Mouse (Mus musculus): Measurements from ENCODE around the gene Kntc1. TPM values are rescaled to one million over a fixed set of nuclear protein-coding genes. Genes with fewer than 3 reads are reported as not detected.
"Not testable (repeated sequence)": the region's sequence is repeated elsewhere in the genome, so short reads cannot be mapped to it uniquely, and the experiment has no call there.

Gene Kntc1
- polyA plus RNA-seq, 1 experiment from 2014 or later: 30.4 TPM

GRCm38 (mm10) chr5:123747604-123748003 is 1.9 kb upstream of the Kntc1 start:
- Histone ChIP-seq H3K27ac (no peak overlapping the region), H3K36me3 (peaks cover 21% of the 10 kb centered on the region), H3K4me1 (peaks cover 28% of the 10 kb centered on the region), H3K4me2 (replicated peaks) (peak overlapping the region; percentile 58), H3K4me3 (peak overlapping the region; percentile 72), H3K27me3 (no peaks in the 10 kb centered on the region), H3K9me3 (replicated peaks) (no peaks in the 10 kb centered on the region), H3K9ac (peak overlapping the region; percentile 77)
- 40% methylated on average over 7 of the region's 7 CpGs for WGBS
- ATAC-seq (ENCODE audit: low FRiP score): no peak

DNA sequence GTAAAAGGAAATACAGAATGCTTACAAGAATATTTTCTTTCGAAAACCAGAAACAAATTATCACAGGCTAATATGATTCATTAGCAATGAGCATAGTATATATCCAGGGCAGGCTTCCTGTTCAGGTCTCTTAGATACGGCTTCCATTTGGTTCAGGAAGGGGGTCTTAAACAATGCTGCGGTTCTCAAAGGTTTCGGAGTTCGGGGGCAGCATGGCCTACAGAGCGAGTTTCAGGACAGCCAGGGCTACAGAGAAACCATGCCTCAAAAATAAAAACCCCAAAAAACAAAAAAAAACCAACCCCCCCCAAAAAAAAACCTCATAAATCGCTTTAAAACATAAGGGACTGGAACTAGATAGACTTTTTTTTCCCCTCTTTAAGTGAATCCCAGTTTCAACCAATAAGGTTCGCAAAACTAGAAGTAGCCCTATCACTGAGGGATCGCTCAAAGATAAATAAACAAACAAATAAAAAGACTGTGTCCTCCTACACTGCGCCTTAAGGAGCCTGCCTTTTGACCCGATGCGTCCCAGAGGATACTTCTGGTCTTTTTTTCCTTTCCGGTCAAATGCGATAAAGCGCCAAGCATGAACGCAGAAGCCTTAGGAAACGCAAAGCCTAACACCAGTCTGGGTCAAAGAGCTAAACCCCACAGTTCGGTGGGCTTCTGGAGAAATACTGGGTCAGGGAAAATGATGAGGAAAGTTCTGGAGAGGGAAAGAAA is 1.0 kb upstream of the Kntc1 start:
- peaks cover 14% of the 10 kb centered on the region for H3K36me3 ChIP-seq
- under 1% methylated on average over 18 of the region's 18 CpGs for WGBS
- H3K27ac ChIP-seq: peak overlapping the region; percentile 98
- H3K9me3 ChIP-seq (replicated peaks): no peaks in the 10 kb centered on the region
- H3K4me1 ChIP-seq: peaks cover 28% of the 10 kb centered on the region
- H3K4me2 ChIP-seq (replicated peaks): peak overlapping the region; percentile 58
- peak overlapping the region; percentile 72 for H3K4me3 ChIP-seq
- H3K27me3 ChIP-seq: no peaks in the 10 kb centered on the region
- ATAC-seq (ENCODE audit: low FRiP score): no peak; the same call in 1 of the 2 replicates
- H3K9ac ChIP-seq: peak overlapping the region; percentile 77

DNA sequence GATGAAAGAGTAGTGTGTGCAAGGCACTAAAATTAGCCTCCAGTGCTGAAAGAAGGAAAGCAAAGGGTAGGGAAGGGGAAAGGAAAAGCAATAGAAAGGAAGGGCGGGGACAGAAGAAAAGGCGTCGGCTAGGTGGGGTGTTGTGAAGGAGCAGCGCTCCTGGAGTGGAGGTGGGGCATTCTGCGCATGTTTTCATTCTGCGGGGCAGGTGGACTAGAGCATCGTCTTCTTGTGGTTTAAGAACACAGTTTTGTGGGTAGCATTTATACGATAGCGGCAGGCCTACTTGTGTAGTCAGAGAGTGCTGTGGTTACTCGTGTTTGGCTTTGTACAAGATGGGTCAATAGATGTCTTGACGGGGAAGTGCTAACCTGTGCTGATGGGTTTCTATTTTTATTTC is 16.0 kb downstream of the Kntc1 start:
- no peak overlapping the region for H3K27ac ChIP-seq
- ATAC-seq (ENCODE audit: low FRiP score): no peak
- no peaks in the 10 kb centered on the region for H3K27me3 ChIP-seq
- no peak overlapping the region for H3K9ac ChIP-seq
- 97% methylated on average over 11 of the region's 11 CpGs for WGBS
- no peak overlapping the region for H3K4me2 ChIP-seq (replicated peaks)
- H3K9me3 ChIP-seq (replicated peaks): no peaks in the 10 kb centered on the region
- H3K4me3 ChIP-seq: no peak overlapping the region
- peaks cover 29% of the 10 kb centered on the region for H3K36me3 ChIP-seq
- no peaks in the 10 kb centered on the region for H3K4me1 ChIP-seq

GRCm38 (mm10) chr5:123766455-123766854 is 16.9 kb downstream of the Kntc1 start:
- H3K27me3 ChIP-seq; H3K4me3 ChIP-seq; H3K9me3 ChIP-seq (replicated peaks); H3K4me1 ChIP-seq; H3K27ac ChIP-seq; ATAC-seq (ENCODE audit: low FRiP score); H3K4me2 ChIP-seq (replicated peaks); H3K9ac ChIP-seq: not testable (repeated sequence)
- peaks cover 34% of the 10 kb centered on the region for H3K36me3 ChIP-seq
- 93% methylated on average over 11 of the region's 11 CpGs for WGBS

- ATAC-seq (ENCODE audit: low FRiP score): no peak
- Histone ChIP-seq H3K9ac (no peak overlapping the region), H3K4me1 (no peaks in the 10 kb centered on the region), H3K27ac (no peak overlapping the region), H3K4me2 (replicated peaks) (no peak overlapping the region), H3K4me3 (no peak overlapping the region), H3K27me3 (no peaks in the 10 kb centered on the region), H3K36me3 (peaks cover 53% of the 10 kb centered on the region), H3K9me3 (replicated peaks) (no peaks in the 10 kb centered on the region)
- 94% methylated on average over 9 of the region's 9 CpGs for WGBS
These were observed 23.9 kb downstream of the Kntc1 start for GRCm38 (mm10) chr5:123773441-123773840.

GRCm38 (mm10) chr5:123780716-123781115 is 31.2 kb downstream of the Kntc1 start:
- Histone ChIP-seq H3K9ac (no peak overlapping the region), H3K36me3 (peaks cover 69% of the 10 kb centered on the region)
- whole genome bisulfite sequencing: 92% methylated on average over 8 of the region's 8 CpGs

GRCm38 (mm10) chr5:123781864-123782263 is 32.3 kb downstream of the Kntc1 start:
- no peaks in the 10 kb centered on the region for H3K27me3 ChIP-seq
- no peak overlapping the region for H3K9ac ChIP-seq
- ATAC-seq (ENCODE audit: low FRiP score): no peak
- H3K9me3 ChIP-seq (replicated peaks): no peaks in the 10 kb centered on the region
- WGBS: 94% methylated on average over 4 of the region's 4 CpGs
- H3K27ac ChIP-seq: no peak overlapping the region
- H3K4me1 ChIP-seq: no peaks in the 10 kb centered on the region
- H3K36me3 ChIP-seq: peaks cover 76% of the 10 kb centered on the region
- H3K4me3 ChIP-seq: no peak overlapping the region
- H3K4me2 ChIP-seq (replicated peaks): no peak overlapping the region

More at GRCm38 (mm10) chr5:123780716-123781115, 31.2 kb downstream of the Kntc1 start:
- Histone ChIP-seq H3K4me1 (no peaks in the 10 kb centered on the region), H3K27me3 (no peaks in the 10 kb centered on the region), H3K9me3 (replicated peaks) (no peaks in the 10 kb centered on the region), H3K4me3 (no peak overlapping the region), H3K4me2 (replicated peaks) (no peak overlapping the region), H3K27ac (no peak overlapping the region)
- no peak for ATAC-seq (ENCODE audit: low FRiP score)

DNA sequence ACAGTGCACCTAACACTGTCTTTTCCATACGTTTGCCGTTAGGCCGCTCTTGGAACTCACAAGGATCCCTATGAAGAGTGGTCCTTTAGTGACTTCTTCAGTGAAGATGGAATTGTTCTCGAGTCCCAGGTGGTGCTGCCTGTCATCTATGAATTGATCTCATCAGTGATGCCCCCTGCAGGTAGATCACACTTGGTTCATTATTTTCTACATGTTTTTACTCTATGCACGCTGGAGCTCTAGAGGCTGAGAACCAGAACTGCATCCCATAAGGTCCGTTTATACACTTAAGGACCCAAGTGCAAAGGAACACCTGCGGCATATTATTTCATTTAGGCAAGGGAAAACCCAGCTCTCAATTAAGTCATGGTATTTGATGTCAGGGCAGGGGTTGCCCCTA is 39.5 kb downstream of the Kntc1 start:
- Histone ChIP-seq H3K9me3 (replicated peaks) (no peaks in the 10 kb centered on the region), H3K9ac (no peak overlapping the region), H3K4me2 (replicated peaks) (no peak overlapping the region), H3K27me3 (no peaks in the 10 kb centered on the region), H3K27ac (no peak overlapping the region), H3K4me1 (no peaks in the 10 kb centered on the region), H3K36me3 (peaks cover 78% of the 10 kb centered on the region), H3K4me3 (no peak overlapping the region)
- 95% methylated on average over 7 of the region's 7 CpGs for WGBS
- no peak for ATAC-seq (ENCODE audit: low FRiP score)

GRCm38 (mm10) chr5:123793081-123793480 is 43.6 kb downstream of the Kntc1 start:
- Histone ChIP-seq H3K27ac (no peak overlapping the region), H3K36me3 (peaks cover 66% of the 10 kb centered on the region), H3K4me2 (replicated peaks) (no peak overlapping the region), H3K4me3 (no peak overlapping the region), H3K9ac (no peak overlapping the region), H3K9me3 (replicated peaks) (no peaks in the 10 kb centered on the region), H3K27me3 (no peaks in the 10 kb centered on the region), H3K4me1 (no peaks in the 10 kb centered on the region)
- no peak for ATAC-seq (ENCODE audit: low FRiP score)
- 87% methylated on average over 2 of the region's 2 CpGs for WGBS

DNA sequence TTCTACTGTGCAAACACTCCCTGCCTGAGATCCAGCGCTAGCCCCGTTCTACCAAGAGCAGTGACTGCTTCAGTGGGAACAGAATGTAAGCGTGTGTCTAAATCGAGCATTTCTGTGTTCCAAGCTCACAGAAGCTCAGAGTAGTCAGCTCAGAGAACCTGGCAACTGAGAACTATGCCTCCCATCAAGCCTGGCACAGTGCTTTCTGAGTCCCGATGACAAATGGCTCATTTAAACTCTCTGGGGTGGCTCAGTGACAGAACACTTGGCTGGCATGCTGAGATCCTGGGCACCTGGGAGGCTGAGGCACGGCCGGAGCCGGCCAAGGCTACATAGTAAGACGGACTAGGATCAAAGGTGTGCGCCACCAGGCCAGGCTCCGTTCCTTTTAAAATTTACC is 56.8 kb downstream of the Kntc1 start:
- Histone ChIP-seq H3K9me3 (replicated peaks) (no peaks in the 10 kb centered on the region), H3K4me2 (replicated peaks) (no peak overlapping the region), H3K9ac (no peak overlapping the region), H3K27ac (no peak overlapping the region), H3K4me3 (no peak overlapping the region), H3K4me1 (no peaks in the 10 kb centered on the region), H3K27me3 (no peaks in the 10 kb centered on the region), H3K36me3 (peaks cover 47% of the 10 kb centered on the region)
- ATAC-seq (ENCODE audit: low FRiP score): no peak
- 94% methylated on average over 11 of the region's 11 CpGs for WGBS

DNA sequence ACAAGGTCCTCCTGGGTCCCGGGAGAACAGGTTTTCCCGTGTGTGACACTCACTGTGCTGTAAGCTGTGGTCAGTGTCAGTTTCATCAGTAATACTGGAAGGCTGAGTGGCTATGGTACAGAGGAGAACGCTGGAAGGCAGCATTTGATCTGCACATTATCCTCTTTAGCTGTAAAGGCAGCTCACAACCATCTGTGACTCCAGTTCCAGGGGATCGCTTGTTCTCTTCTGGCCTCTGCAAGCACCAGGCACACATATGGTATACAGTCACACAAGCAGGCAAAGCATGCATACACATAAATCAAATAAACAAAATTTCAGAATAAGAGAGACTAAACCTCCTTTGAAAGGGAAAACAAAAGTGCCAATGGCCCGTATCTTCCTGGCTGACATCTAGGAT is 59.0 kb downstream of the Kntc1 start:
- H3K4me2 ChIP-seq (replicated peaks): no peak overlapping the region
- no peaks in the 10 kb centered on the region for H3K4me1 ChIP-seq
- no peaks in the 10 kb centered on the region for H3K9me3 ChIP-seq (replicated peaks)
- H3K27ac ChIP-seq: no peak overlapping the region
- no peak for ATAC-seq (ENCODE audit: low FRiP score)
- no peak overlapping the region for H3K4me3 ChIP-seq
- H3K9ac ChIP-seq: no peak overlapping the region
- 85% methylated on average over 5 of the region's 5 CpGs for WGBS
- H3K27me3 ChIP-seq: no peaks in the 10 kb centered on the region
- H3K36me3 ChIP-seq: peaks cover 33% of the 10 kb centered on the region

DNA sequence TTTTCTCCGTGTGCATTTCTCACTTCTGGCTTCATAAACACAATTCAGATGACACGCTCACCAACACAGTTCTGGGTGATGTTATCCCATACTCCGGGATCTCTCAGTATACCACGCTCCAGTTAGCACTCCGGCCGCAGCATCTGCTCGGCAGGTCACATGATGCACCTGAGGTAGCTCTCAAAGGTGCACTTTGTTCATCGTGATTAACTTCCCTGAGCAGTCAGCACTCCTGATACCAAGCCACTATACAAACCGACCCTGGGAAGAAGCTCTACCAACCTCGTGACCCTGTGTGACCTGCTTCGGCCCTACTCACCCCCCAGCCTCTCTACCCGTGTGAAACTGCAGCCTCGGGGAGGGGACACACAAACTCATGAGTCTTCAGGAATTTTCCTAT is 59.6 kb downstream of the Kntc1 start:
- Histone ChIP-seq H3K36me3 (peaks cover 35% of the 10 kb centered on the region), H3K27ac (no peak overlapping the region), H3K4me2 (replicated peaks) (no peak overlapping the region), H3K27me3 (no peaks in the 10 kb centered on the region), H3K9ac (no peak overlapping the region), H3K9me3 (replicated peaks) (no peaks in the 10 kb centered on the region), H3K4me1 (no peaks in the 10 kb centered on the region), H3K4me3 (no peak overlapping the region)
- 89% methylated on average over 13 of the region's 13 CpGs for WGBS
- ATAC-seq (ENCODE audit: low FRiP score): no peak

- Histone ChIP-seq H3K36me3 (peaks cover 23% of the 10 kb centered on the region), H3K4me3 (no peak overlapping the region), H3K9ac (no peak overlapping the region), H3K27me3 (no peaks in the 10 kb centered on the region), H3K27ac (no peak overlapping the region), H3K9me3 (replicated peaks) (no peaks in the 10 kb centered on the region), H3K4me2 (replicated peaks) (no peak overlapping the region), H3K4me1 (no peaks in the 10 kb centered on the region)
- no peak for ATAC-seq (ENCODE audit: low FRiP score)
- WGBS: 95% methylated on average over 7 of the region's 7 CpGs
These were observed 67.4 kb downstream of the Kntc1 start for GRCm38 (mm10) chr5:123816891-123817290.
